Mouse (Mus musculus): ENCODE results near the gene Lrrc25.

Gene Lrrc25

DNA sequence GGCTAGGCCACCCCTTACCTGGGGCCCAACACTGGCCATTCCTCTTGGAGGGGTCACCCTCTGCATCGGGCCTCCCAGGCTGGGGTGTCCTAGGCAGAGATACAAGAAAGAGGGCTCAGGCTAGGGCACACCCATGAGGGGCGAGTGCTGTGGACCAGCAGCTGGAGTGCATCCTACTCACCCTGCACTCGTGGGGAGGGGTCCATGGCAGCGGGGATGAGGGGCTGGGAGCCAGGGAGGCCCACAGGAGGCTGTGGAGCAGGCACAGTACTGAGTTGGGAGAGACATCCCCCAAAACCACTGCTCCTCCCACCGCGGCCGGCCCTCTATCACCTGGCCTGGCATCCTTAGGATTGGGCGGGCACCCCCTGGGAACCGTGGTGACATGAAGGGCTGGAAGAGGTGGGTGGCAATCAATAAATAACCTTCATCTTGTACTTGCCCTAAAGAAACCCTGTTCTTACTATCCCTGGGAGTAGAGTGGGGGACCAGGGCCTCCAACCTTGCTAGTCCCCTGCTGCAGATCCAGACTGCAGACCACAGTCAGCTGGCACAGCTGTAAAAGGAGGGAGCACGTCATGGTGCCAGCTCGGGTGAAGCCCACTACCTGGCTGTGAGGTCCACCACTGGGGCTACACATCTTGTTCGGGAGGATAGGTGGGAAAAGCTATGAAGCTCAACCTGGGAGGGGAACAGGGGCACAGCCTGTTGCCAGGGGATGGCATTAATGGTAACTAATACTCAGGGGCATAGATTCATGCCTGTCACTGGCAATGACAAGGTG is 16.3 kb upstream of the Lrrc25 start:
- DNase-seq: no peak

DNA sequence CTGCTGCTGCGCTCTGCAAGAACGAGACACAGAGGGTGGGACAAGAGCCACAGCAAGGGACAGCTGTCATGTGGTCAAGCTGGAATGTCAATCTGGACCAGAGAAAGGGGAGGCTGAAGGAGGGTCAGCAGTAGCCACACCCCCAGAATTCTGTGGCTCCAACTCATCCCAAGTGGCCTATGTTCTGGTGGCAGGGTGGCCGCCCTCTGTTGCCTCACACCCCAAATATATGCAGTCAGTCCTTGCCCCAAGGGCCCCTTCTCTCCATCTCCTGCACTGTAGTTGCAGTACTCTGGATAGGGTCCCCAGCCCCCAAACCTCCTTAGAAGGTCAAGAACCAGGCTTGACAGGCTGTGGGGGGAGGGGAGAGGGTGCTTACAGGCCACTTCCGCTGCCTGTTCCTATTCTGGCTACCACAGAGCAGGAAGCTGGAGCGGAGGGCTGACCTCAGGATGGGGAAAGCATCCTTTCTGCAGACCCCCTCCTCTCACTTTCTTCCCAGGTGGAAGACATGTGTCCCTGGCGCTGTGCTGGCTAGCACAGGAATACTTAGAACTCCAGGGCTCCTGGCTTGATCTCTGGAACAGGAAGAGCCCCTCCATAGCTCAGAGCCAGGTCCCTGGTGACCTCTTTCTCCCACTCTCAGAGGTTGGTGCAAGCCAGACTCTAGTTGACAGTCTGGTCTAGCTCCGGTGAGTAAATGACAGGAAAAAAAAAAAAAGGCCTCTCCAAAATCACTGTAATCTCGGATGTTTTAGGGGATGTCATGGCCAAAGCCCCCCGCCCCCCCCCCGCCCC is 15.3 kb upstream of the Lrrc25 start:
- peak; percentile 85 for DNase-seq

DNA sequence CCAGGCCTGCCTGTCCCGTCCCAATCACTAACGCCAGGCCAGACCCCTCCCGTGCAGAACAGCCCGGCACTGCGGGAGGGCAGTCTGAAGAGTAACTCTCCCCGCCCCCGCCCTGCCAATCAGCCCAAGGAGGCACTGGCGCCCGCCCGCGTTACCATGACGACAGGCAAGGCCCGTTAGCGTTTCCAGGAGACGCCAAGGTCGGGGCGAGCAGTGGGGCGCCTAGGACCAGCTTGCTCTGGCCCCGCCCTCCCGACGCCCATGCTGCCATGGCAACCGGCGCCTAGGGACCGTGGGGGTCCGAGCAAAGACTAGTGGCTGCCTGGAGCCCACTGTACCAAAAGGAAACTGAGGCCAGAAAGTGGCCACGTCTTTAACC is 14.7 kb upstream of the Lrrc25 start:
- DNase-seq: peak; percentile 93

DNA sequence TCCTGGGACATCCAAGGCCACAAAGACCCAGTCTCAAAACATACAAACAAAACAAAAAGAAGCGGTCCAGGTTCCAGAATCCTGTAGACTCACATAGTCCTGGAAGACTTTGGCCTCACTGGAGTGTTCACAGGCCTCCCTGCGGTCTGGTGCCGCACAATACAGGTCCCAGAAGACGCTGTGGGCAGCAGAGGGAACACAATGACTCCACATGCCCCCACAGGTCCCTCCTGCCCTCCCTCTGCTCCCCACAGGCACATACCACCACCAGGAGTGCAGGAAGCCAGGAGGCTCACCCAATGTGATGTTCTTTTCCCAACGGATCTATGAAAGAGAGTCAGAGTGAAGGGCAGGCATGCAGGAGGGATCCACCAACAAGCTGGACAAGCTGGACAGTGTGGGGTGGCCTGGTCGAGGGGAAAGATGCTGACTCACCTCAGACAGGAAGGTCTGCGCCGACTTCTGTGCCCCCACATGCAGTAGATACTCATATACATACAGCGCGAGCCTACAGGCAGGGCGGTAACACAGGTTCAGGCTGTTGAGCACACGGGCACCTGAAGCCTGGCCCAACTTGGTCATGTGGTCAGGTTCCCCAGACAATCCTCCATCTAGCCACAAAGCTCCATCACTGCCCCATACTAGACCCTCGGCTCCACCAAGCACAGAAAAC is 13.7 kb upstream of the Lrrc25 start:
- no peak for DNase-seq

DNA sequence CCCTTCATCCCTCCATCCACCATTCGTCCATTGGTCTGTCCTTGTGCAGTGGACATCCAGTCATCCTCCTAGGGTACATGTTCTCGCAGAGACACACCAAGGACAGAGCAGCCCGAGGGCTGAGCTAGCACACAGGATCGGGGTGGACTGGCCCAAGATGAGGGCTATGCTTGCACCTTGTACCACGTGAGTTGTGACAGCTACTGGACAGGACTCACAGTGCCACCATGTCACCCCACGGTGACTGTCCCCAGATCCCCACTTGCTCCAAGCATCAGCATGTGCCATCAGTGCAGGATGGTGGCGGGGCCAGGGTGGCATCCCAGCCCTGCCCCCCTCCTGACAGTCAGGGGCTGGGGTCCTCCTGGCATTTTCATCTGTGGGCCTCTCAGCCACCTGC is 11.4 kb upstream of the Lrrc25 start:
- DNase-seq: no peak

DNA sequence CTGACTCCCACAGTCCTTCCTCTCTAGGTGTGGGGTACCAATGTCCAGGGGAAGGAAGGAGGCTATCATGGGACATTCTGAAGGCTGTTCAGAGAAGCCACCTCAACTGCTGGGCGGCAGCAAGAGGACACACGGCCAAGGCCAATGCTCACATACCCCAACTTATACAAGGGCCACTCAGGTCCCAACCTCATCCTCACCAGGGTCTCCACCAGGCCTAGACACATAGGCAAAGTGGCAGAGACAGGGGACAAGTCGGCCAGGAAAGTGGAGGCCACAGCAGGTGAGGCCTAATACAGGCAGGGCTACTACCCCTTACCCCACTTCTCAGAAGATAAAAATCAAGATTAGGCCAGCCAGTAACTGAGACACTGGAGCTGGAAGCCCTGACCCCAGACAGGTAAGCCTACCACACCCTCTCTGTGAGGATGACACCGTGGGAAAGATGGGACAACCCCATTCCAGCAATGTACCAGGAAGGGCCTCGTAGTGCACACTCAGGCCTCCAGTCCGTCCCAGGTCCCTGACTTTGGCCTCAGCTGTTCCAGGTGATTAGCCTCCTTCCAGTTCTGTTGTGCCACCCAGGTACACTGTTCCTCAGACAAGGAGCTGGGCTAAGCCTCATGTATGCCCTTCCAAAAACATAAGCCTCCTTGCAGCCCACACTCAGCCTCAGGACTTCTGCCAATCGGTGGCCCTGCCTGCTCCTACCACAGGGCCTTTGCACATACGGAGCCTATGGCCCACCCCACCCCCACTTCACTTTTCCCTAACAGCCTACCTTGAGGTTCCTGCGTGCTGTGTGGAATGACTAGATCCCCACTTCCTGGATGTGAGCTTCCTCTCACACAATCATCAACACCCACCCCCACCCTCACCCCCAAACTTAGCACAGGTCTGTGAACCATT is 9.8 kb upstream of the Lrrc25 start:
- DNase-seq: peak; percentile 37

DNA sequence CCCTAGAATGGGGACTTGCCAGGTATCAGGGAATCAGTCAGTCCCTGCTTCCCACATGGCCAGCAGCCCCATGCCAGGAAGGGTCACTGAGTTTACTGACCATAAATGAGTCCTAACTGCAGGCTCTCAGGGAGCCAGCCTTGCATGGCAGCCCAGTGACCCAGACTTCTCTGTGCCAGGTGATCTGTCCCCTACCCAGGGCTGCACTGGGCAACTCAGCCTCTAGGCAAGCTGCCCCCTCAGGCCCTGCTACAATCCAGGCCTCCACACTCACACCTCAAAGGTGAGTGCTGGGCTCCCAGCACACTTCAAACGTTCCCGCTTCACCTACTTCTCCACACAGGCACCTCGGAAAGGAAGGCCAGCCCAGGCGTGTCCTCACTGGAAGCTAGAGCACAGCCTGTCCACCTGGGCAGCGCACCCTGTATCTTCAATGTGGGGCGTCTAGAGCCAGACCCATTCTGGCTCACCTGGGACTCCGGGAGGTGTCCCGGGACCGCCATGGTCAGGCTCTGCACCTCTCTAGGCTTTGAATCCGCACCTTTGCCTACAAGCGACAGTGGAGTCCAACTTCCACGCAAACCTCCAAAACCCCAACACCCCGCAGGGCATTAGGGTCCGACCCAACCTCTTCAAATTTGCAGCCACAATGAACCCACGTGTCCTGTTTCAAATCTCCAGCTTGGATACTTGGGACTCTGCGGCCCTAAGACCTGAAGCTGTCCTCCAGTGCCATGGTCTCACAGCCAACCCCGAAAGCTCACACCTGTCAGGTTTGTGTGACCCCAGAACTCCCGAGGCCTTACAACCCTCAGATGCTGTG is 9.0 kb upstream of the Lrrc25 start:
- DNase-seq: peak; percentile 41

DNA sequence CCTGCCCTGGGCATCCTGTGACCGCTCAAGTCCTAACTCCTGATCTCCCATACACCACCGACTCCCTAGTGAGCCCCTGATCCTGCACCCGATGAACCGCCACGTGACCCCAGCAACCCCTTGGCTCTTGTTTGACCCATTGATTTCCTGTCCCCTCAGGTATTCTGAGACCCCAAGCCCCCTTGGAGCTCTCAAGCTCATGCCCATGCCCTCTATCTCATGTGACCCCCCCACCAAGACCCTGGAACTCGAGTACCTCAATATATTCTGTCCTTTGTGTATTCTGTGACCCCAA is 8.4 kb upstream of the Lrrc25 start:
- peak; percentile 38 for DNase-seq

DNA sequence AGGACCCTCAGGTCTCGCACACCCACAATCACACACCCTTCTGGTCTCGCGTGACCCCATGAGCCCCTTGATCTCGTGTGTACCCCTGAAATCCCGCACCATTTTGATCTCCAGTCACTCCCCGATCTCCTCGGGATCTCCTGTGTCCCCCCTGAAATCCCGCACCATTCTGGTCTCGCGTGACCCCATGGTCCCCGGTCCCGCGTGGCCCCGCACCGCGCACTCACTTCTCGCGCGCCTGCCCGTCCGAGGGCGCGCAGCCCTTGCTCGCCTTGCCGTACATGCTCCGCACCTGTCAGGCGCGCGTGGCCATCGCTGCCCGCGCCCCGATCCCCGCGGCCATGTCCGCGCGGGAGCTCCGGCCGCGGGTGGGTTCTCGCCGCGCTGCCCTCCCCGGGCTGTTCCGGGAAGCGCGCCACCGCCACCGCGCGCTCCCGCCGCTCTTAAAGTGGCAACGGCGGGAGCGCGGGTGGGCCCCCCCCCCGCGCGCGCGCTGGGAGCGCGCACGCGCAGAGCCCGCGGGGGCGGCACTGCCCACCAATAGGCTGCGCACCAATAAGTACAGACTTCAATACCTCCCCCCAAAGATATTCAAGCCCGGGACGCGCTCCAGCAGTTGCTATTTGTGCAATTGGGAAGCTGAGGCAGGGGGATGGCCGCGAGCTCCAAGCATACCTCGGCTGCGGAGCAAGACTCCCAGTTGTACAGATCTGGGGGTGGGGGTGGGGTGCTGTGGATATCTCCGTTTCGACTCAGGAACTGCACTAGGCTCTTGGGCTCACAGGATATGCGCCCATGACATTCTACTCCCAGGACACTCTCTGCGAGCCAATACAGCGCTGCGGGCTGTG is 7.8 kb upstream of the Lrrc25 start:
- DNase-seq: peak; percentile 78

DNA sequence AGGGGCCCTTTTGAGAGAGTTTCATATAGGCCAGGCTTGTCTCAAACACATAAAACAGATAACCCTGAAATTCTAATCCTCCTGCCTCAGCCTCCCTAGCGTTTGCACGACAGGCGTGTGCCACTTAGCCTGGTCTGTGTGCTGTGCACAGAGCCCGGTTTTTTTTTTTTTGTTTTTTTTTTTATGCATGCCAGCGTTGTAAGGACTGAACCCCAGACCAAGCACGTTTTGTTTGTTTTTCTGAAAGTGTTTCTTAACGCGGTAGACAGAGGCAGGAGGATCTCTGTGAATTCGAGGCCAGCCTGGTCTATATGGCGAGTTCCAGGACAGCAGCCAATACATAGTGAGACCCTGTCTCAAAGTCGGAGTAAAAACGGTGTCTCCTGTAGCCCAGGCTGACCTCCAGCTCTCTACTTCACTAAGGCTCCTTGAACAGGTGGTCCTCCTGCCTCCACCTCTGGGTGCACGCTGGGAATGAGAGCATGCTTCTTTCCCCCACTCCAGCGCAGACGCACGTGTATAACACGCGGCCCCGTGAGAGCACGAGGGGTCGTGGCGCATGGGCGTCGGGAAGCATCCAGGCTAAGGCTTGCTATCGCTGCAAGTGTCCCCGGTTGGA is 7.1 kb upstream of the Lrrc25 start, which contains the start of gene Ssbp4:
TSS of gene Ssbp4 (minus strand) at position 124 of the 619 bp plus-strand sequence.
- no peak for DNase-seq

DNA sequence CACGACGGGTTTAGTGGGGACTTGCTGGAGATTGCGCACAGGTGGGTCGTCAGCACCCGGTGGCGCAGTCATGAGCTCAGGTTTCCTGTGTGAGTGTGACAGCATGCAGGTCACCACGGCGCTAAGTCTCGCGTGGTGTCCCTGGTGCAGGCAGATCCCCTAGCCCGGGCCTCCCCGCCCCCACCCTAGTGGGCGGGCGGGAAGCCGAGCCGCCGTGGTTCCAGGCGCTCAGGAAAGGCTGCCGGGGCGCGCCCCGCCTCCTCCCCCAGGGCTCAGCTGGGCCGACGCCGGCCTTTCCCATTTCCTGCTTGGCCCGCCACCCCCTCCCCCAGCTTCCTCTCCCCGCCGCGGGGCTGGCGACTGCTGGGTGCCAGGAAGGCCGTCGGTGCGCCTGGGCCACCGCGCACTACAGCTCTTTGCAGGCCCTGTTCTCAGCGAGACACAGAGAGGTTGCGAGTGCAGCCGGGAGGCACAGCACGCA is 6.5 kb upstream of the Lrrc25 start:
- peak; percentile 97 for DNase-seq

DNA sequence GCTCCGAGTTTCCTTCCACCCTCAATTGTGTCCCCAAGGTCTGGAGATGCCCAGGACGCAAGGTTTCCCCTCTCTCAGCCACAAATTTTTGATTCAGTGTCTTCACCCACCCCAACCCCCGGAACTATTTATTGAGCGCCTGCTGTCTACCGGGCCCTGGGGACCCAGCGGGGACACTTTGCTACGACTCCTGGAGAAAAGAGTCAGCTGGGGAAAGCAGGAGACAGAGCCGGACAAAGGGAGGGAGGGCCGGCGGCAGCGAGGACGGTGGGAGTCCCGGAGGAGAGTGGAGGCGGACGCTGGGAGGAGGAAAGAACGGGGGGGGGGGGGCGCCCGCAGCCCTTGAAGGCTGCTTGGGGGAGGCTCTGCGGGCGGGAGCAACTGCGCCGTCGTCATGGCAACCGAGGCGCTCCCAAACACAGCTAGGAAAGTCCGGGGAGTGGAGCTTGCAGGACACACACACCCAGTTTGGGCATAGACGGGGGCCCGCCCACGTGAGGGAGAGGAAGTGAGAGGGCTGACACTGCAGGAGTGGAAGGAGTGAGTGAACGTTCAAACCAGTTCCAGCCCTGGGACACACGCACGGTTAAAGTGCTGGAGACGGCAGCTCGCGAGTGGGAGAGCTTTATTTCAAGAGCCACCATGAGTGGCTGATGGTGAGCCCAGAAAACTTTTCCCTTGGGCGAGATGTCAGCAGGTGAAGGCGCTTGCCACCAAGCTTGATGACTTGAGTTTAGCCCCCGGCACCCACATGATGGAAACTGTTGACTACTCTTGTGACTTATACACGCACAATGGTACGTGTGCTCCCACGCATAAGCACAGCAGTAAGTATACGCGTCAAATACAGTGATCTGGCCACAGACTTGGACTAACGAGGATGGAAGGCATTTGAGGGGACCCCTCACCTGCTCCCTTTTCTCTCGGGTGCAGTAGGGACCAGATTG is 5.8 kb upstream of the Lrrc25 start:
- peak; percentile 96 for DNase-seq

DNA sequence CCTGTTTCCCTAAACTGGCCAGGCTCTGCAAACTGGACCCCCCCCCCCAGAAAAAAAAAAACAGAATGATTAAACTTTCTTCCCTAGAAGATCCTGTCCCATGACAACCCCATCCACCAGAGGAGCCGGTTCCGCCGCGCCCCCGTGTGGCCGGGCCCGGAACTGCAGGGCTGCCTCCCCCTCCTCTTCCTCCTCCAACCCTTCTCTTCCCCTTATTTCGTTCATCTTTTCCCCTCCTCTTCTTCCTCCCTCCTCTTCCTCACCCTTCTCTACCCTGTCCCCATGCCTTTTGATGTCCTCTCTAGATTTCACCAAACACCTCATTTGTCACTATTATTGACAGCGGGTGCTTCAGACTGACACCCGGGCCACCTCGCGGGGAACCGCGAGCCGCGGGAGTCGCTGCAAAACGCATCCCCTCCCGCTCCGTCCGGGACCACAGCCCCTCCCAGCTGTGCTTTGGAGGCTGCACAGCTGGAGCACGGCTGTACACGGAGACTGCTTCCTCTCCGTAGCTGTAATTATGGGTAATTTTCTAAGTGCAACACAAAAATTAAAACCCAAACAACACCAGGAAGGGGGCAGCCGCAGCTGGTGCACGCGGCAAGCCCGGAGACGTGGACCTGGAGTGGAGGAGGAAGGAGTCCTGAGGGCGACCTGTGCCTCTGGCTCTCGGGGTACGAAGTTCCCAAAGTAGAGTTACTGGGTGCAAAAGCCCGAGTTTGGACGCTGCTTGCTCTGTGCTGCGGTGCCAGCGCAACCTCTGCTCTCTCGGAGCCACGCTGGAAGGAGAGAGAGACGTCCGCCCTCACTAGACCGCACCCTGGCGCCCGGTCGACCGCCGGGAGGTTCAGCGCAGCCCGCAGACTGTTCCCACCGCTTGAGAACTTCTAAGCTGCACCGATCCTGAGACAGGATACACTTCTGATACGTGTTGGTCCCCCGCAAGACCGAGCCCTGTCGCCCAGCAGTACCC is 4.9 kb upstream of the Lrrc25 start:
- peak; percentile 93 for DNase-seq

DNA sequence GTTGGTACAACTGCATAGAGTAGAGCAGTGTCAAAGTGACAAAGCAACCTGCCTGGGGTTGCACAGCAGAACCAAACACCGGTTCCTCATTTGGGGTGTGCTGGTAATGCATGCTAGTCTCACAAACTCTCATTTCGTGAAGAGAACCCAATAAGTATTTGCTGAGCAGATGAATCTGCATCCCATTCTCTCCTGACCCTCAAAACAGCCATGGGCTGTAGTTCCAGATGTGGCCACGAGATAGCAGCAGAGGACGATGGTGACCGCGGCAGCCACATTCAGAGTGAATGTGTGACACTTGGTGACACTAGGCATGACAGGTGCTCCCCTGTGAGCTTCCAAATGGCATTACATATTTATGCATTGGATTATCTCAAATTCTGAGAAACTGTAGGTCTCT is 4.1 kb upstream of the Lrrc25 start:
- DNase-seq: peak; percentile 92

DNA sequence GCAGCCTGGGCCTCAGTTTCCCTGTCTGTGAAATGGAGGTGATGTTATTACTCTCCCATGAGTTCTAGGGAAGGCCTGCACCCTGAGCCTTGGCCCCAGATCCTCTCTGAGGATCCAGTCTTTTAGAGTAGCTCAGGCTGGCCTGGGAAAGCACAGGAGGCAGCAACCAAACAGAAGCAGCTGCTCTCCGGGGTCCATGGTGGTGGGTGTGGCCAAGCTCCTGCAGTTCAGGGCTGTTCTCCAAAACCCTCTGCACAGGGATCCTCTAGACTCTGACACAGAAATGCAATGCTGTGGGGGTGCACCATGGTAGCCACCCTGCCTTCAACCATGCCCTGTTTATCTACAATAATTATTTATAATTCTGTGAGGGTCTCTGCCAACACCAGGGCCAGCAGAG is 2.2 kb upstream of the Lrrc25 start:
- DNase-seq: peak; percentile 31

DNA sequence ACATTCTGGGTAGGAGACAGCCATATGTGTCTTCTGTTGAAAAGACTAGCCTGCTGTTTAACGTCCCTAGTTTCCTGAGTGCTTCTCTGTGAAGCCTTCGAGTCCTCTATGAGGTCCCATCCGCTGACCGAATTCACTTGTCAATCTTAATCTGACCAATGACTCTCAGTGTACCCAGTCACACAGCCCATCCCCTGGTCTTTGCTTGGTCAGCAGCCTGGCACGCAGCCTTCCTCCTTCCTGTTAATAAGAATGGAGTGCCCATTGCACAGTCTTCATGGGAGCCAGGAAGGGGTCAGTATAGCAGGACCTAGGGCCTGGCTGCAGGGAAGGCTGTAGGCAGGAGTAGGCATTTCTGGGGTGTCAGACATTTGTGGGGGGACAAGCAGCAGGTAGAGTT is 1.5 kb upstream of the Lrrc25 start:
- peak; percentile 28 for DNase-seq

DNA sequence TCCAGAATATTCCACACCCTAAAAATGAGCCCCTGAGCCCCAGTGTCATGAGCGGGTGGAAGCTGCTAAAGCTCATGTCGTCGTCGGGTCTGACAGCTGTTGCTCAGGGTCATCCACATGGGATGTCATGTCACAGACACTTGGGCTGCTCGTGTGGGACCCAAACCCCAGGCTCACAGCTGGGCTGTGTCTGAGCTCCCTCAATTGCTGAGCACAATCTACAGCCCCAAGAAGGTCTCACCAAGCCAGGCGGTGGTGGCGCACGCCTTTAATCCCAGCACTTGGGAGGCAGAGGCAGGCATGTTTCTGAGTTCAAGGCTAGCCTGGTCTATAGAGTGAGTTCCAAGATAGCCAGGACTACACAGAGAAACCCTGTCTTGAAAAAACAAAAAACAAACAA is 674 bp upstream of the Lrrc25 start:
- peak; percentile 14 for DNase-seq

DNA sequence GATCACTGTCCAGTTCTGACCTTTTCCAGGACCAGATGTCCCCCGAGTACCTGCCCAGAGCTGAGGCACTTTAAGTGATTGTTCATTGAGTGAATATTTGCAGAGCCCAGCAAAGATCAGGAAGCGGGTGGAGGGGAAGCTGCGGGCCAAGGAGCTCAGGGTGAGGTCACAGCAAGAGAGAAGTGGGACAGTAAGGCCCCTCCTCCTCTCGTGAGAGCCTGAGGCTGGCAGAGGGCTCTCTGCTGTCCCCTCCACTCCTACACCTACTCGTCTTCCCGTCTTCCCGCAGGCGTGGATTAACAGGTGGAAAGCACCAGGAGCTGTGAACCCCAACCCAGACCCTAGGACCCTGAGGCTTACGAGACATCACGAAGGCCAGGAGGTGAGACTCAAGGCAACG is 690 bp downstream of the Lrrc25 start:
- DNase-seq: peak; percentile 16

All from kidney, postnatal 10 days (tissue).